Mouse (Mus musculus): ENCODE data around the gene Ms4a6d.
A peak's percentile ranks its signal among the peaks of the same experiment; 100 is the strongest.
"Not testable (repeated sequence)": the region's sequence is repeated elsewhere in the genome, so short reads cannot be mapped to it uniquely, and the experiment has no call there.

Gene Ms4a6d

DNA sequence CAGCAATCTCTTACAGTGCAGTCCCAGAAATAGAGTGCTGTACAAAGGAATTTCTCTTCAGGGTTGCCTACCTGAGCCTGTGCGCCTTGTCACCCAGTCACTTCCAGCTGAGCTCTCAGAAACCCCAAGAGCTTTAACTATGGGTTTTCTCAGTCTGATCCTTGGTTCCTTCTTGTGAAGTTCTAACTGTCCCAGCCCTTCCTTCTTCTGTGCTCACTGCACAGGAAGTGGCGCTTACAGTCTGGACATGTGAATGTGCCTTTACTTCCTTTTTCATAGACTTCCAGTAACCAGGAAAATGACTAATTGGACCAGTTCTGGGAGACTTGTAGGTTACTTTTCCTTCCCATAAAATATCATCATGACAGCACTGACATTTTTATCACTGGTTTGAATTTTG lies at the start of gene Ms4a6d:
Gene Ms4a6d (minus strand): TSS at position 247 of the 400 bp plus-strand sequence.
- no peak for DNase-seq (ENCODE audit: low spot score in 2 of 2)

GRCm38 (mm10) chr19:11649564-11649963 lies 44.9 kb upstream of the Ms4a6d start:
- DNase-seq (ENCODE audit: low spot score in 2 of 2): no peak

DNA sequence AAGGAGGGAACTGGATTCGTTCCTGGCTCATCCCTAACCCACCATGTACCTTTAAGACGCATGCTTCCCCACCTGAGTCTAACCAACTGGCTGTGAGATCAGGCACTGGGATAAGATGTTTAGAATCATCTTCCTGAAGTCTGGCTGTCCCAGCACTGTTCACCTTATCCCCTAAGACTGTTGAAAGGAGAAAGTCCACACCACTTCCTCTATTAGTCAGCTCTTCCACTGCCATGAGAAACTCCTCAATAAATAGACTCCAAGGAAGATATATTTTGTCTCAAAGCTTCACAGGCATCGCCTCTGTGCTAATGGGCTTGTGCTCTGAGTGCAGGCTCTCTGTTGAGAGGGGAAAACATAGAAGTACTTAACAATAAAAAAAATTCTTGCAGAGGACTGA lies 41.5 kb upstream of the Ms4a6d start:
- no peak for DNase-seq (ENCODE audit: low spot score in 2 of 2)

GRCm38 (mm10) chr19:11640732-11641131 lies 36.1 kb upstream of the Ms4a6d start, which contains the start of gene Ms4a3:
Gene Ms4a3, minus strand, starts transcription at chr19:11640851.
- DNase-seq (ENCODE audit: low spot score in 2 of 2): no peak

DNA sequence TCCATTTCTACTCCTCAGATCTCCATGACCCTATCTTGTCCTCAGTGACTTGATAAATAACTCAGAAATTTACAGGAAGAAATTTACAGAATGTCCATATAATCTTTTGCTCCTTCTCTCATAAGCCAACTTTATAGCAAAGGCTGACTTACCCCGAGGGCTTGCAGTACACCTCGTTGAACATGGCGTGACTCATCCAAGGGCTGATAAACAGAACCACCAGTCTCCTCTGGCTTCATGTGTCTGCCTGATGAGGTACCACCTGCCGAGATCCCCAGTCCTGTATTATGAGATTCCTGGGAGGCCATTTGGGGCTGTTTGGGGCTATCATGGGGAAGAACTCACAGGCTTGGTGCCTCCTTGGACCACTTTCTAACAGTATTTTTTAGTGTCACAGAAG lies 34.4 kb upstream of the Ms4a6d start:
- no peak for DNase-seq (ENCODE audit: low spot score in 2 of 2)

DNA sequence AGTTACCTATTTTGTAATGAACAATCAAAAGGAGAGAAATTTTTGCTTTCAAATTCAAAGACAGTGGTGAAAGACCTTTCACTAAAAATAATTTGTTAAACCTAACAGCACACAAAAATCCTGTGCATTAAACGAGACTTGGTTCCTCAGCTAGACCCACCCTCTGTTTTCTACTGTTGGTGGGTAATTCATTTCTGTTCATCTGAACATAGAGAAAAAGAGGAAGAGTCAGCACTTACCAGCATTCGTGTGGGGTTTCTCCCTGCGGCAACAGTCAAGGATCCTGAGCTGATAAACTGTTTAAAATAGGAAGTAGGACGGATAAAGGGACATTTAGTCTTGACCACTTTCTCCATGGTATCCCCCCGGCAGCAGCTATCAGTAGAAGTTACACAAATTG lies 30.9 kb upstream of the Ms4a6d start:
- no peak for DNase-seq (ENCODE audit: low spot score in 2 of 2)

GRCm38 (mm10) chr19:11634330-11634729 lies 29.7 kb upstream of the Ms4a6d start:
- no peak for DNase-seq (ENCODE audit: low spot score in 2 of 2)

- DNase-seq (ENCODE audit: low spot score in 2 of 2): no peak
Measured at GRCm38 (mm10) chr19:11633732-11634131, 29.1 kb upstream of the Ms4a6d start.

DNA sequence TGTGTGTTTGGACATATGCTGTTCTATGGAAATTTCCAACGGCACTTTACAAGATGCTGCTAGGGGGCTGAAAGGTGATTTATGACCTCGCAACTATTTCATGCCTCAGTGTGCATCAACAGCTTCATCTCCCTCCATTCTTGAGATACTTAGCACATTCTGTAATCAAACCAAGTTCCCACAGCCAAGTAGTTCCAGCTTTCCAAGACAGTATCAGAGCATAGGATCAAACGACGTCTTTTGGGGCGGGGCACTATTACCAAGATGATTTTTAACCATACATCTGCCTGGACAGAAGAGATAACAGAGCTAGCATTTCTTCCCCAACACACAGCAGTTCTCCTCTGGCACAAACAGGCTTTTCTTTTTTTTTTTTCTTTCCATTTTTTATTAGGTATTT lies 20.6 kb upstream of the Ms4a6d start:
- no peak for DNase-seq (ENCODE audit: low spot score in 2 of 2)

DNA sequence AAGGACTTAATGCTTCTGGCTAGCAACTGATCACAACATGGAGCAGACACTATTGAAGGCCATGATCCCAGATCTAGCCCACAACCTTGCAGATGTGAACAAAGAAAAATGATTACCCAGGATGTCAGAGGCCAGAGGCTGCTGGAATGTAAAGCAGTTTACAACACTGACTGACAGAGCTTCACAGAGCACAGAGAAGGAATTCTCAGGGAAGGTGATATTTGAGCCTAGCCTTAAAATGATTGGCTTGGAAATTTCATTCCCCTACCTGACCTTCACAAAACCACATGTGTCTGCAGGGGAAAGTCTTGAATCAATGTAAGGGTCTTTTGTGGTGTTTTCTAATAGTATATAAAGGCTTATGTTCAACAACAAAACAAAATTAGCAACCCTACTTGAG lies 20.2 kb upstream of the Ms4a6d start:
- no peak for DNase-seq (ENCODE audit: low spot score in 2 of 2)

- DNase-seq (ENCODE audit: low spot score in 2 of 2): no peak
Measured at GRCm38 (mm10) chr19:11623551-11623950, 18.9 kb upstream of the Ms4a6d start, which contains the start of gene Ms4a2. Gene Ms4a2, minus strand, starts transcription at chr19:11623719.

- no peak for DNase-seq (ENCODE audit: low spot score in 2 of 2)
Measured at GRCm38 (mm10) chr19:11617983-11618382, 13.3 kb upstream of the Ms4a6d start.

- DNase-seq (ENCODE audit: low spot score in 2 of 2): no peak
Measured at GRCm38 (mm10) chr19:11614805-11615204, 10.2 kb upstream of the Ms4a6d start.

DNA sequence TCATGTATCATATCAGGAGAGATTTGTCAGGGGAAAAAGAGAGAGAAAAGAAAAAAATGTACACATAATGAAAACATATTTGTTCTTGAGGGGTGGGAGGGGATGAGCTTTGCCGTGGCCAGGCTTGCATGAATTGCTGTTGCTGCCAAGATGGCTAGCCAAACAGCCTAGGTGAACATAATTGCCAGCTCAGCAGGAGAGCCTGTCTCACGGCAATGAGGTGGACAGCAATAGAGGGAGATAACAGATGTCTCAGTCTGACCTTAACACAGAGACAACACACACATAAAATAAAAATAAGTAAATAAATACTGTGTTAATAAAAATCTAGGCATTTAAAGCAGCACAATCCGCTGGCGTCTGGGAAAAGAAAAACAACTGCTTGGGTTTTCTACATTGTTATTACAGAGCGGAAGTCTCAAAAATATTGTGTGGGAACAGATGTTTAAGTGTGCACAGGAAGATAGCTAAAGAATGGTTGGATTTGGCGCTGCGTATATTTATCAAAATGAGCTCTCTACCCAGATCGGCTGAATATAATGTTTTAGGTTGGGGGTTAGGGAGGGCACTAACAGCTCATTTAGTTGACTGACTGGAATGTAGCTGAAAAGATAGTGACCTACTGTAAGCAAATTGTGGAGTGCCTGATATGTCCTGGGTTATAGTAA lies 9.3 kb upstream of the Ms4a6d start:
- DNase-seq (ENCODE audit: low spot score in 2 of 2): no peak

GRCm38 (mm10) chr19:11613084-11613483 lies 8.4 kb upstream of the Ms4a6d start:
- DNase-seq (ENCODE audit: low spot score in 2 of 2): no peak

DNA sequence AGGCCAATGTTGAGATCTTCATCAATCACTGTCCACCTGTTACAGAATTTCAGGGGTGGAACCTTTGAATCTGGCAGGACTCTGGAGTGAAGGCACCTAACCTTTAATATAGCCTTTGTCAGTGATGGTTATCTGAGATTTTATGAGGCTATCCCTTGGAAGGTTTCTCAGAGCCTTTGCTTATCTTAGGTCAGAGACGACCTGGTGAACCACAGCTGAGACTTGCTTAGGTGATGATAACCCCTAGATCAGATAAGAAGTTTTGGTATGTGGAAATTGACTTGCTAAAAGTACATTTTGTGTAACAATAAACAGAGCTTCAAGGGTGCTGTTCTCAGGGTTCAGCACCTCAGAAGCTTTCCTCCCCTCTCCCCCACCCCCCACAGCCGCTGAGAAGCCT lies 7.6 kb upstream of the Ms4a6d start:
- no peak for DNase-seq (ENCODE audit: low spot score in 2 of 2)

DNA sequence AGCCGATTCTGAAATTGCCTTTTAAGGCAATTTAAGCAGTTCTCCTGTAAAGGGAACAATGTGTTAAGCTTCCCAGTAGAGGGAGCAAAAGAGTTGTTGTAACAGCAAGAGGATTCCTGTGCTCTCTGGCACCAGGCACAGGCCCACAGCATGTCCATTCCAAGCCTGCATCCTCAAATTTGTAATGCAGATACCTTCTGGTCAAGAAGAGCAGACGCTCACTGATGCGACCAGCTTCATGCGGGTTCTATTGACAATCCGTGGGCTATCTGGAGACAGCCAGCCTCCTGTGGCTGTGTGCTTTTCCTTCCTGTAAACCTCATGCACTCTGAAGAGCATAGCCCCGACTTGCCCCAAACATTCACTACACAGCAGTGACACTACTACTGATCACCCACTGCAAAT lies 6.9 kb upstream of the Ms4a6d start:
- no peak for DNase-seq (ENCODE audit: low spot score in 2 of 2)

GRCm38 (mm10) chr19:11608172-11608571 lies 3.5 kb upstream of the Ms4a6d start:
- DNase-seq (ENCODE audit: low spot score in 2 of 2): peak in 1 of 2 experiments; percentile 15

GRCm38 (mm10) chr19:11602026-11602425 lies 2.6 kb downstream of the Ms4a6d start:
- DNase-seq (ENCODE audit: low spot score in 2 of 2): peak in 1 of 2 experiments; percentile 2

DNA sequence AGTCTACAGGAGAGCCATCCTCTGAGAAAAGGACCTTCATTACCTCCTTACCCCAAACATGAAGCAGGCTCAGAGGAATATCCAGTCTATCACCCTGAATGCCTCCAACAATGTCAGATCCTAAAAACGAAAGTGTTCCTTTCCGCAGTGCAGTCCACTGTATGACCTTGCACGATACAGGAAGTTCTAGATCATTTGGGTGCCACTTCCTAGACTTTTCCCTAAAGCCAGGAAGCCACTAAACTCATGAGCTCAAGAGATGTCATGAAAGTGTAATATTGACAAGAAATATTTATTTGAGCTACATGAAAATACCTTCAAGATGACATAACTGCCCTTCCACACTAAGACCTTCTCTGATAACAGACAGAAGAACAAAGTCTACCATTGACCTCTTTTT lies 3.3 kb downstream of the Ms4a6d start:
- no peak for DNase-seq (ENCODE audit: low spot score in 2 of 2)

- DNase-seq (ENCODE audit: low spot score in 2 of 2): no peak
Measured at GRCm38 (mm10) chr19:11589891-11590449, 14.7 kb downstream of the Ms4a6d start.

GRCm38 (mm10) chr19:11589205-11589604 lies 15.4 kb downstream of the Ms4a6d start:
- no peak for DNase-seq (ENCODE audit: low spot score in 2 of 2)

DNA sequence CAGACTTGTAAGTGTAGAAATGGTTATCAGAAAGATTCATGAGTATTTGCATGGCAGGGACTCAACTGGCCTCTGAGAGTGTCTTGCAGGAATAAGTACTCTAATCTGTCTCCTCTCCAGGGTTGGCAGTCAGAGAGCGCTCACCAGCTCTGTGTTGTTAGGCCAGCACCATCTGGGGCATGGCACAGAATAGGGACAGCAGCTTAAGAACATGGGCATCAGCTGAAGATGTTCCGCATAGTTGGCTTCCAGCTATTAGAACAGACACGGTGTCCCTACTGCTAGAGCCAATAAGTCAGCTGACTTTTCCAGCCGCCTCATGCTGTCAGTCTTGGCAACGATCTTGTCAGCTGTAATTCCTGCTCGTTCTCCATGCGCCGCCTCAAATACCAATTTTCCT lies 29.7 kb downstream of the Ms4a6d start:
- DNase-seq (ENCODE audit: low spot score in 2 of 2): no peak

GRCm38 (mm10) chr19:11559560-11559959 lies 45.1 kb downstream of the Ms4a6d start:
- not testable (repeated sequence) for DNase-seq (ENCODE audit: low spot score in 2 of 2)

All from urinary bladder, postnatal 36 days (tissue).